Mouse (Mus musculus) small intestine, adult 2 months (tissue): ENCODE measurements at regions not wholly inside any gene's neighbourhood (a gene's known extent, or its start where the extent isn't known, plus 50 kb on each side); places are given as distances from the start of the nearest gene placed in this dataset.

Experiments used
- CTCF ChIP-seq: fragments of 200-500 bp; IDR thresholded peaks from 2 replicates; pipeline ENCODE4 v1.5.1; 2012; ENCODE audit warnings: low read depth, mild to moderate bottlenecking, control low read depth, inconsistent platforms, low read length, moderate library complexity, mixed read lengths; ENCODE audit not compliant: insufficient replicate concordance, insufficient read length; ENCODE audit errors: extremely low read depth
- POLR2A ChIP-seq: fragments of 200-500 bp; IDR thresholded peaks from 2 replicates; pipeline ENCODE4 v1.6.1; 2012; ENCODE audit warnings: low read depth, mild to moderate bottlenecking, control low read depth, inconsistent platforms, low read length, moderate library complexity

DNA sequence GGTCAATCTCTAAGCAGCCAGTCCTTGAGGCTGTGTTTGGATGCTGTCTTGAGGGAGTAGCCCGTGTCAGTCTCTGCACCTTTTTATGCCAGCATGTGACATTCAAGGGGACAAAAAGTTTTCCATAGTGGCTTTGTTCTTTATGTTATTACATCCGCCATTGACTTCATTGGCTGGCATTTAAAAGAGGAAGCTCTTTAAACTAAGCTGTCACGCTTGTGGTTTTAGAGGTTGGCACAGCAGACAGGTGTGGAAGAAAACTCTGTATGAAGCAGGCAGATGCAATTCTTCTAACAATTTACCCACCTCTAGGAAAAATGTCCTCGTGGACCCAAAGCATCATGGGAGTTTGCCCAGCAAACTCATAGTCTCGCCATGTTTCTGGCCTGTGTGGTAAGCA lies 297.5 kb upstream of the Gadl1 start:
- no peak for TF ChIP-seq CTCF
- no peak for TF ChIP-seq POLR2A
